Mouse (Mus musculus) WW6 (cell line): ENCODE measurements around the gene N4bp2l2.
"Not testable (repeated sequence)": the region's sequence is repeated elsewhere in the genome, so short reads cannot be mapped to it uniquely, and the experiment has no call there.

Experiments
- DNase-seq: peaks from one replicate; pipeline ENCODE4 v3.0.0-alpha.2; 2013; ENCODE audit warnings: low read depth, low spot score

The N4bp2l2 gene

DNA sequence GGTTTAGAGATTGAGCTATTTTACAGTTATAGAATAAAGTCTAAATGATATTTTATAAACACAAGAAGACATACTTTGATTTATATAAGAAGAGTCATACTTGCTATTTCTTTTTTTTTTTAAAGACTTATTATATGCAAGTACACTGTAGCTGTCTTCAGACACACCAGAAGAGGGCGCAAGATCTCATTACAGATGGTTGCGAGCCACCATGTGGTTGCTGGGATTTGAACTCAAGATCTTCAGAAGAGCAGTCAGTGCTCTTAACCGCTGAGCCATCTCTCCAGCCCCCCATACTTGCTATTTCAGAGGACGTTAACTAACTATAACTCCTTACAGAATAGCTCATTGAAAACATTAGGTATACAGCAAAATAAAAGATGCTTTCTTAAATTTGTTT, 22.6 kb downstream of the N4bp2l2 start:
- DNase-seq: not testable (repeated sequence)

DNA sequence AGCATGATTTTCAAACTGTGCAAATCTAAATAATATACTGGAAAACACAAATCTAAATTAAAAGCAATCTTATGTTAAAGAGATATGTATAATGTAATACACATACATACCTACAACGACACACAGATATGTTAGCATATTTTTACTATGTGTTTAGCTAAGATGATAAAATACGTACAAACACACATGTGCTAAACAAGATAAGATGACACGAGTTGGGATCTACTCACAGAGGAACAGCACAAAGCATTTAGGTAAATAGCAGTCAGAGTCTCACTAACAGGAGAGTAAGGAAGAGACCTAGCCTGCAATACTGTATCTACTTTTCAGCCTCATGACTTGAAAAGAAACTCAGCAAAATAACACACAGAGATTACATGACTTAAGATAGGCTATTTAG, 24.5 kb downstream of the N4bp2l2 start:
- no peak for DNase-seq

DNA sequence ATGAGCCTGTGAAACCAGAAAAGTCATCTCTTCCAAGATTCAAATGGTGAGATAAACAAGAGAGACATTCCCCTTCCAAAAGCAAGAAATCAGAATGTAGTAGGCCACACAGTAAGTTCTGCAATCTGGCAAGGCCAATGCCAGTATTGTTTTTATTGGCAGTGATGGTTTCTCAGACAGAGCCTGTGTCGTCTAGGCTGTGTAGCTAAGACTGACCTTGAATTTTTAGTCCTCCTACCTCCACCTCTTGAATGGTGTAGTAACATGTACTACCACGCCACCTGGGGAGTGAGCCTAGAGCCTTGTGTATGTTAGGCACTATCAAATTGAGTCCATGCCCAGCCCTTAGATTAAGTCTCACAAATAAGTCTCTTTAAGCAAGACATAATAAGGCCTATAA, 36.3 kb downstream of the N4bp2l2 start:
- no peak for DNase-seq

DNA sequence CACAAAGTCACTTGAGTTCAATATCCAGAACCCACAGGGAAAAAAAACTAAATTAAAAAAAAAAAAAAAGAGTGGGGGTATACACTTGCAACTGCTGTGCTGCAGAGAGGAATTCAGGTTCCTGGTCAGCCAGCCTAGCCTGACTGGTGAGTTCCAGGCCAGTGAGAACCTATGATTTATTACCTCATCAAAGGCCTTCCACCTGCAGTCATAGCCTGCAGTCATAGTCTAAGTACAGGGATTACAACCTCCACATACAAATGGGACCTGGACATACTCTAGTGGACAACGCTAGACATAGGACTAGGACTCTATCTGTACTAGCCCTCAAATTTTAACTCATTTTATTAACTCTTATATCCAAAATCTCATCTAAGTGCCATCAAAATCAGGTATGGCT, 36.7 kb downstream of the N4bp2l2 start:
- no peak for DNase-seq

DNA sequence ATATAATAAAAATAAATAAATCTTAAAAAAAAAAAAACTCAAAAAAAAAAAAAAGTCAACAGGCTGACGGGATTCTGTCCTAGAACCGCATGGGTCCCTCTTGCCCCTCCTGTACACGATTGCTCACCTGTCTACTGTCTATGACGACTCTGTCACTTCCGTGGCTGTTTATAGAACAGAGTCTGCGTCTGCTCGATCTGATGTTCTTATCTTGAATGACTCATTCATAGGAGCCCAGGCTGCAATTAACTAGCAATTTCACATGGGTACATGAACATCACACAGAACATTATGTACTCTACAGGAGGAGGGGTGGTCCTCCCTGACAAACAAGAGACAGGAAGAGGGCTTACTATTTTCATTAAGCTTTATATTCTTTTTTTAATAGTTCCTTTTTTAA, 40.5 kb downstream of the N4bp2l2 start:
- DNase-seq: no peak

DNA sequence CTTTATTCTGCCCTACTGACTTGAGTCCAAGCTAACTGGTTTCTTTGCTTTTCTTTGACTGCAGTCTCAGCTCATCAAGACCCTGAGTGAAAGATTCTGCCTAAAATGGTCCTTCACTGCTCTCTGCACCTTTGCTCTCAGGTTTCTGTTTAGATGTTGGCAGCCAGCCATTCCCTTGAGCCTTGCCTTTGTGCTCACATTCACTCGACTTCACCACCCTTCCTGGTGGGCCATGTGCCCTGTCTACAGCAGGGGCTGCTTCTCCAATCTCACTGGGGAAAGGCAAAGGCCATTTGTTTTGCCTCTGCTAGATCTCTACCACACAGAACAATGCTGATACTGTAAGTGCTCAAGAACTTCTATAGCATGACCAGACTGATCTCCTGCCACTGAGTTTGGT, 43.2 kb downstream of the N4bp2l2 start:
- no peak for DNase-seq

DNA sequence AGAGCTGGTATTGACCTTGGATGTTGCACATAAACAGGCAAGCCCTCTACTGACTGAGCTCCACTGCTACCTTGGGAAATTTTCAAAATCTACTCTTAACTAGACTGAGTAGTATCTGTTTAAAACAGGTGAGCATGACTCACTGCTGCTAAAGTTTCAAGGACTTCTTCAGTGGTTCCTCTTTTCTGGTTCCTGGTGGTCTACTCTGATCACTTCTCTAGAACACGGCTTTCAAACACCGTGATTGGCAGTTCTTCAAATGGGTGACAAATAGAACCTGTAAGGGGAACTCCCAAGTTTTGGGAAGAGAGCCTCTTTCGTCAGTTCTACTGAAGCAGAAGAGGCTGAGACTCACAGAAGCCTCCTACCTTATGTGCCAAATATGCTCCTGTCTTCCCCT, 44.4 kb downstream of the N4bp2l2 start:
- no peak for DNase-seq

DNA sequence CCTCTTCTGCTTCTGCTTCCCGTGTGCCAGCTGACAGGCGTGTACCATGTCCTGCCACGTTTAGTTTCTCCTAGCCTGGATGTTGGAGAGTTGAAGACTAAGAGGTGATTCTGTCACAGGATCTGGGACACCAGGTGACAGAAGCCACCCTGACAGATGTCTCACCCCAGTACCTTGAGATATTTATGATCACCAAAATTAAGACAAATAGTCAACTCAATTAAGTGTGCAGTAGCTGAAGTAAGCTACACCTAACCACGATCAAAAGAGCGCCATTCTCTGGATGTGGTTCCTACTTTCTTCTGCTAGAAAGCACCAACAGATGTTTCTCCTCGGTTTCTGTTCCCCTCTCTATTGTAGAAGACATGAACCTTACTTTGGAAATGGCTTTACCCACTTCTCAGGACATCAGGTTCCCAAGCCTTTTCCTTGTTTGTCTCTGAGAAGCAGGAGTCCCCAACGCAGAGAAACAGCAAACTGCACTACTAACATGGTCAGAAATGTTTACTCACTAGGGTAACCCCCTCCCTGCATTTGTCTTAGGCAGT, 45.3 kb downstream of the N4bp2l2 start:
- DNase-seq: no peak

DNA sequence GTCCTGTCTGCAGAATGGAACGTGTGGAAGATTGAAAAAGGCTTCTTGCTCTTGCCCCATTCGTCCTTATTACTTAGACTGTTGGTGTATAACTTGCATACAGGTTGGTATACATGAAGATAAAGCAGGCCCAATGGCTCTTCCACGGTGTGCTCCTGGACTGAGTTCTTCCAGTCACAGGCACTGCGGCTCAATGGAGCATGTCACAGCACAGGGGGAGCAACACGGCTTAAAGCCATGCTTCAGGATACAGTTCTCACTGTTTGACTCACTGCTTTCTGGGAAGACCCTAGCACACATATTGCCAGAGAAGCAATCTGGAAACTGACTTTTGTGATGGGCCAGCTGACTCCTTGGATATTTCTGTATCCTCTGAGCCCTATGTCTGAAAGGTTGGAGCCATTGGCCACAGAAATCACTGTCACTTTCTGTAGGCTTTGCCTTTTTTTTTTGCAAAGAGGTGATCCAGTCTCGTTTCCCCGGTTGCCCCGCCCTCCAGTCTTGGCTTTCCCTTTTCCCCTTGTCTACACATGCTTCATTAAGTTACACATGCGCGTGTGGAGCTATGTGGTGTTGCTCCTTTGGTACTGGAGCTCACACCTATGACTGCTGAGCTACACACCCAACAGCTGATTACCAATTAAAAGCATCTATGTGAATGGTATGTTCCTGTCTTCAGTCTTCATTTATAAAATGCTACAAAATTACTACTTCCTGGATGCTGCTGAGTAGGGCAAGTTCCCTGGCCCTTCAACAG, 47.2 kb downstream of the N4bp2l2 start:
- DNase-seq: no peak

DNA sequence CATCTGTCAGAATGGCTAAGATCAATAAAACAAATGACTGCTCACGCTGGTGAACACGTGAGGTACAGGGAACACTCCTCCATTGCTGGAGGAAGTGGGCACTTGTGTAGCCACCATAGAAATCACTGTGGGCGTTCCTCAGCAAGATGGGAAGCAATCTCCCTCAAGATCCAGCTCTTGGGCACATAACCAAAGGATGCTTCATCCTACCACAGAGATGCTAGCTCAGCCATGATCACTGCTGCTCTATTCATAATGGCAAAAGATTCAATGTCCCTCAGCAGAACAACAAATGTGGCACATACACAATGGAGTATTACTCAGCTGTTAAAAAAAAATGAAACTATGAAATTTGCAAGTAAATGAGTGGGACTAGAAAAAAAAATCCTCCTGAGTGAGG, 49.3 kb downstream of the N4bp2l2 start:
- no peak for DNase-seq

DNA sequence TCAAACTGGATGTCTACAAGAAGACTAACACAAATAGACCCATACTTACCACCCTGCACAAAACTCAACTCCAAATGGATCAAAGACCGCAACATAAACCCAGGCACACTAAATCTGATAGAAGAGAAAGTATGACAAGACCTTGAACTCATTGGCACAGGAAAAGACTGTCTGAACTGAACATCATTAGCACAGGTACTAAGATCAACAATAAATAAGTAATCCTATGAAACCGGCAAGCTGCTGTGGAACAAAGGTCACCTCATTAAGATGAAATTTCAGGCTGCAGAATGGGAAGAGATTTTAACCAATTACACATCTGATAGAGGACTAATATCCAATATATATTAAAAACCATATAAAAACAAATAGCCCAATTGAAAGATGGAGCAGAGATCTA, 49.8 kb downstream of the N4bp2l2 start:
- DNase-seq: no peak

DNA sequence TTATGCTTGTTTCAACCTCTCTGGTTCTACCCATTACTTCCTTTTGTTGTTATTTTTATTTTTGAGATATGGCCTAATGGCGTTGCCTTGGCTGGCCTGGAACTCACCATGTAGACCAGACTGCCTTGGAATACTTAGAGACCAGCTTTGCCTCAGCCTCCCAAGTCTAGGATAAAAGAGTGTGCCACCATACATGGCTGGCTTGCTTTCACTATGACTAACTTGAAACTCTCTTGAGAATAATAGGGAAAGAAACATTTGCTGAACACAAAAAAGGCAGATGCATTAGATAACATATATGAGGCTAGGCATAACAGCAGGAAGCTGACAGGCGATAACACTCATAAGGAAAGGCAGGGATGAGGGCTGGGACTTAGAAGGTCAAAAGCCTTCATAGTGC, 51.9 kb downstream of the N4bp2l2 start:
- no peak for DNase-seq

DNA sequence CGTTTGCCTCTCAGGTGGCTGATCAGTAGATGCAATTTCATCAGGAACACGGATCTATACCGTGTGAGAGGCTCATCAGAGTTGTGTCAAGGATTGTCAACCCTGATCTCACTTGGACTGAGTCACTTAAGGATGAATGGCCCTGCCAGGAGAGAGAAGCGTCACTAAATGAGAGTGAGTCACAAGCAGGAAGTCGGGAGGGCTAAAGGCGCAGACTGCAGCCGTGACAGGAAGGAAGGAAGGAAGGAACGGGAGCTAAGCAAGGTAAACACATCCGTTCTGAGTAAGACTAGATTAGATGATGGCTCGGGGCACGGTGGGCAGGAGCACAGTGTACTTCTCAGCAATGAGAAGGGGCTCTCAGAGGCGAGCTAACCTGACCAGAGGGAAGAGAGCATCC, 54.3 kb downstream of the N4bp2l2 start:
- DNase-seq: no peak

DNA sequence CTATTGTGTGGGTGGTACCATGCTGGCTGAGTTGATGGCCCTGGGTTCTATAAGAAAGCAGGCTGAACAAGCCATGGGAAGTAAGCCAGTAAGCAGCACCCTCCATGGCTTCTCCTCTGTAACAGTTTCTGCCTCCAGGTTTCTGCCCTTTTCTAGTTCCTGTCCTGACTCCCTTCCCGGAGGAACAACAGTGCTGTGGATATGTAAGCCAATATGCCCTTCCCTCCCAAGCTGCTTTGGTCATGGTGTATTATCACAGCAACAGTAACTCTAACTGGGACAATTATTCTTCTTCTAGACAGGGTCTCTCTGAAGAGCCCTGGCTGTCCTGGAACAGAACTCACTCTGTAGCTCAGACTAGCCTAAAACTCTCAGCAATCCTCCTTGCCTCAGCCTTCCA, 54.8 kb downstream of the N4bp2l2 start:
- no peak for DNase-seq

DNA sequence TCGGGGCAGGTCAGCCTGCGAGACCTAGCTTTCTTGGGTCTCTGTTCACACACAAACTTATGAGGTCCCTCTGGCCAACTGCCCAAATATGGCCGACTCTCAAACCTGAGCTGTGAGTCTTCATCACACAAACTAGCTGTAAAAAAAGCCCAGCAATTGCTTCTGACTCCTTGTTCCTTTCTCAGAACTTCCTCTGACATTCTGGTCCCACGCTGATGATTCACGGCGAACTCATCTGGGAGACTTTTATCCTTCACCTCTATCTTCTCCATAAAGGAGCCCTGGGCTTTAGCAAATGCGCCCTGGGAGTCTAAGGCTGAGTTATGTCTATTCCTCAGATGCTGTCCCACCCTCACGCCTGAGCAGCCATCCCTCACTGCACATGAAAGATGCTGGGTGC, 58.4 kb downstream of the N4bp2l2 start:
- no peak for DNase-seq

DNA sequence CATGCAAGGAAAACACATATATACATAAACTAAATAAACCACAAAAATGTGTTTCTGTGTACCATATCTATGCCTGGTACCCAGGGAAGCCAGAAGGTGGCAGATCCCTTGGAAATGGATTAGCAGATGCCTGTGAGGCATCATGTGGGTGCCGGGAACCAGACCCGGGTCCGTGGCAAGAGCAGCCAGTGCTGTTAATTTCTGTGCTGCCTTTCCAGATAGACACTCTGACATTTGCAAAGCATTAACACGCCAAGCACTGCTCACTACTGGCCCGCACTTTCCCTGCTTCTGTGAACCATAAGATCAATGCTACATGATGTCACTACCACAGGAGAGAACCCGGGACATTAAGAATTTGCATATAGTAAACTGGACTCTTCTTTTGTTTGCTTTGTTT, 59.9 kb downstream of the N4bp2l2 start:
- no peak for DNase-seq

DNA sequence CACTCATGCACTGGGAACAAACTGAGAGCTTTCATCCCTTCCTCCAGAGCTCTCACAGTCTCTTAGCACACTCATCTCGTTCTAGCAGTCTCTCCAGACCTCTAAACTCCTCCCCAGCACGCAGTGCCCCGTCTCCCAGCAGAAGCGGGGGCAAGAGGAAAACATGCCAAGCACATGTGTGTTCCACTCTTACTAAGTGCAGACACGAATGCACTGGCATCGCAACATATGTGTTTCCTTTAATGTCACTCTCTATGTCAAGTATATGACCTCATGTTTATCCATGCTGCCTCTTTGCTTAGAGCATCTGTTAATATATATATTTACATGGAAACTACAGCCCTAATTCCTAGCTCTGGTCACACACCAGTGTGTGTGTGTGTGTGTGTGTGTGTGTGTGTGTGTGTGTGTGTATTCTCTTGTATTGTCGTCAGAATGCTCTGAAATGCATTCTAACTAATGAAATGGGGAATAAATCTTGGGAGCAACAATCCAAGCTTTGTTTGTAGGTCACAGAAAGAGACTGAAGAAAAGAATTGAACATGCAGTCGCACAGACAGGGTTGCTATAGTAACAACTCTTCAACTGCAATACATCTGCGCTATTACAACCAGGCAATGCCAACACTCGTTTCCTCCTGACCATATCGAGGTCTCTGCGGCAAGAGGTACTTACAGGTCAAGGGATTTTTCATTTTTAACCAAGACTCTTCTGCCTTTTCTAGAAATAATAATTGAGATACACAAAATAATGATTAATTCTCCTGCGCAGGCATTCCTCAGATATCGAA, 64.3 kb downstream of the N4bp2l2 start:
- no peak for DNase-seq

DNA sequence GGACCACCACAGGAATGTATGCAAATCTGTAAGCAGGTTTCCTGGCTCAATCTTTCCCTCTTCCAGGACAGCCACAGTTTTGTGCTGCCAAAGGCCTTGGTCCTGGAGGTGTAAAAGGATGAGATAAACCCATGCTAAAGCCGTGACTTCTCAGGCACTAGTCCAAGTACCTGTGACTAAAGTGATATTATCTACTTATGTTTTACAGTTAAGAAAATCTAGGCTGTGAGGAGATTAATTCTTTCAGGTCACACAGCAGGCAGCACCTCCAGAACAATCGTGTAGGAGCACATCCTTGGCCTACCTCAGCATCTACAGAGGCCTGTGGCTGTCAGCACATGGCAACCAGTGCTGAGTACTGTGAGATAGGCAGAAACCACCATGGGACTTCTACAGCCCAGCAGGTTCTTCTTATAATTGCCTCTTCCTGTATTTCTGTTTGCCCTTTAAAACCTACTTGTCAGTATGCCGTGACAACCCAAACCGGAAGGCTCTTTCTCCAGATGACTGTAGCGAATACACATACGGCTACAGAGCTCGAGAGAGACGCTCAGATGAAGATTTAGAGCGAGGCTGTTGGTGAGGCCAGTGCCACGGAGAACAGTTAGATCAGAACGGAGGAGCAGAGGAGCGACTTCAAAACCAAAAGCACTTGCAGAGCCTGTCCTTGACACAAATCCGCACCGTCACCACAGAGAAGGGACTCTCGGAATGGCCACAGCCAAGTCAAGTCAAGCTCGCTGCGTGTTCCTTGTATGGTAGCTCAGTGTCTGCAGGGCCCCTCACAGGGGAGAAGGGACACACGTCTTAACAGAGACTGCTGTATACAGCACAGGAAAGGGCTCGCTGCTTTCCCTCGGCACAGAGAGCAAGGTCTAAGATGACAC, 65.2 kb downstream of the N4bp2l2 start:
- no peak for DNase-seq

DNA sequence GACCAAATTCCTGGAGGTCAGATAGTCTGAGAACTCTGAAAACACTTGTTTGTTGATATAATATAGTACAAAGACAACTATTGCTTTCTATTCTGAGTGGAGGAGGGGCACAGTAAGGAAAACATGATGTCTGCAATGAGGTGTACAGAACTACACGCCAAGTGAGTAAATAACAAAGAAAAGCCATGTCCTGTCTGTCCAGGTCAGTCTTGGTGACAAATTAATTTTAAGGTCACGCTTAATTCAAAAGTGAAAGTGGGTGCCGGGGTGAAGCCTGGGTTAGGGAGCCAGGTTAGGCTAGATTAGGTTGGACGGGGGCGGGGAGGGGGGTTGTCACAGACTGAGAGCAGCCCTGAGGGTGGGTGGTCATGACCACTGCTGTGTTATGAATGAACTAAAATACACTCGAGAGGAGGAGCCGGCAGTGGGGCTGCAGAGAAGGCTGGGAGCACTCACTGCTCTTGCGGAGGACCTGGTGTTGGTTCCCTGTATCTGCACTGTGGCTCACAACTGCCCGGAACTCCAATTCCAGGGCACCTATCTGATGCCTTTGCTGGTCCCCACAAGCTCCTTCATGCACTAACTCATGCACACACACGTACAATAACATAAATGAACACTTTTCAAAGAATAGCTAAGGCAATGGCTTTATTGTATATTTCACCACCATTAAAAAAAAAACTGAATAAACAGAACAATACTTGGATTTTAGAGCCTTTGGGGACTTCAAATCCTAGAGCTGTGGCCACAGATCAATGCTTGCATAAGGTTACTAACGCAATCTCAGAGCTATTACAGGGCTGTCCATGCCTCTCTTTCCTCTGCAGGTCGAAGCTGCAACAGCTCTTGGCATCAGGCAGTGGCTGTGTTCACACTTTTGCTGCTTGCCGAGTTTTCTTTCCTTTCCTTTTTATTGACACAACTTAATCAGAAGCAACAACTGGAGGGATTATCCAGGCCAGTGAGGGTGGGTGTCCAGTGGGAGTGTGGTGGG, 66.4 kb downstream of the N4bp2l2 start:
- no peak for DNase-seq

DNA sequence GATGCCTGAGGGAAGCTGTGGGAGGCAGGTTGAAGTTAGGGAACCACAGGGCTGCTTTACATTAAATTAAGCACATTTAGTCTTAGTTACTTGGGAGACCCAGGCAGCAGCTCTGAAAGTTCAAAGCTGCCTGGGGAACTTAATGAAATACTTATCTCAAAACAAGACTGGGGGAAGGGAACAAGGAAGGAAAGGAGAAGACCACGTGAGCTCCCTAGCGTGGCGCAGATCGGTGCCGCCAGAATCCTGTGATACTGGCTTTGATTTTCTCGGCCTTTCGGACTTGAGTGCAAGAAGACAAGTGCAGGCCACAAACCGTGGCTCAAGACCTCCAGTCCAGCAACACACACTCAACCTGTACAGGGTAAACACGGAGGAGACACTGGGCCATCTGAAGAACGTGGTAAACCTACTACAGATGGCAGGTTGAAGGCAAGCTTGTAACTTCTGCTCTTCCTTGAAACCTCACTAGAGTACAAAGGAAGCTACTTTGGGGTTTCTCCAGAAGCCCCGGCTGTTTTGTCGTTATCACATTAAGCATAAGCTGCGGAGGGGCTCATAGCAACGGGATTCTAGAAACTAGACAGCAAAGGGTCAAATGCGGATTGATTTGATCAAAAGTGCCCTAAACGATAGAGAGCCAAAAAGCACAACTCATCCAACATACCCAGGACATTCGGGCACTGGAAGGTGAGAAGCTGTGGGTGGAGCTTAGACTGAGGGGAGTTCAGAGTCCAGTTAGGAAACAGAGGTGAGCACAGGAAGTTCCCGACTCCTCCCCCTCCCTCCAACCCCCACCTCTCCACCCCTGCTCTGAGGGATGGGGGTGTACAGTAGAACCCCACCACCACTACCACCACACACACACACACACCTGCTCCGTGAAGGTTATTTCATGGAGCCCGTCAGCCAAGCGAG, 67.5 kb downstream of the N4bp2l2 start:
- no peak for DNase-seq
